Mouse (Mus musculus) v-Abl transformed pro-B cells (cell line): ENCODE measurements around the gene Efemp2.

Experiments
- in situ Hi-C, 2 experiments: fragments of 400-800 bp; cut with MboI; formaldehyde crosslinking; loops; one replicate each; pipeline ENCODE4 v1.15.1; 2025; ENCODE audit not compliant: unreplicated experiment in 2 of 2

Gene Efemp2

DNA sequence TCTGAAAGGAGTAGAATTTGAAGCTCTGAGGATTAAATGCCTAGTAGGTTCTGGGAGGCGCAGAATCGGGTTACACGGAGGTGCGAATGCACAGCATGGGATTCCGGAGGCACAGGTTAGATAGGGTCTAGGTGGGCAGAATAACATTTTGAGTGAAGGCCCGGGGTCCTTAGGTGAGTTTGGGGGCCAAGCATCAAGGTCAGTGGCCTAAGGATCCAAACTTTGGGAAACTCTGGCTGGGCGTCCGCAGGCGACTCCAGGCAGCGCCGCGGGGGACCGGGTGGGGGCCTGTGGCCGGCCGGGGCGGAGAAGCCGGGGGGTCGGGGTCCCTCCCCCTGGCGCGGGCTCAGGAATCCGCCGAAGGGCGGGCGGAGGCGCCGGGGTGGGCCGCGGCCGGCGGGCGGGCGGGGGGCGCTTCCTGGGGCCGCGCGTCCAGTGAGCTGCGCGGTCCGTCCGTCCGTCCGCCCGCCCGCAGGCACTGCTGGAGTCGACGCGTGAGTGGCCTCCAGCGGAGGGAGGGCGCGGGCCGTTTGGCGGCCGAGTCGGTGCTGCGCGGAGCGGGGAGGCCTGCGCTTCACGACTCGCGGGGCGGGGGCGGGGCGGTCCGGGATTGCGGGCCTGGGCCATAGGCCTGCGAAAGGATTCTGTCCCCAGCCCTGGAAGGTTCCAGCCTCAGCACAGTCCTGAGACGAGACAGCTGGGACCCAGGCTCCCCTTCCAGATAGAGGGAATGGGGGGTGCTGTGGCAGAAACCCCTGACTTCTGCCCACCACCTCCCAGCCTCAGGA is 721 bp downstream of the Efemp2 start:
- in situ Hi-C loops: loop anchor here in 1 of 2 experiments (10.0 kb wide), 1 partner anchor 90 kb away; the partner anchor contains the start of genes Ap5b1 and Ovol1

DNA sequence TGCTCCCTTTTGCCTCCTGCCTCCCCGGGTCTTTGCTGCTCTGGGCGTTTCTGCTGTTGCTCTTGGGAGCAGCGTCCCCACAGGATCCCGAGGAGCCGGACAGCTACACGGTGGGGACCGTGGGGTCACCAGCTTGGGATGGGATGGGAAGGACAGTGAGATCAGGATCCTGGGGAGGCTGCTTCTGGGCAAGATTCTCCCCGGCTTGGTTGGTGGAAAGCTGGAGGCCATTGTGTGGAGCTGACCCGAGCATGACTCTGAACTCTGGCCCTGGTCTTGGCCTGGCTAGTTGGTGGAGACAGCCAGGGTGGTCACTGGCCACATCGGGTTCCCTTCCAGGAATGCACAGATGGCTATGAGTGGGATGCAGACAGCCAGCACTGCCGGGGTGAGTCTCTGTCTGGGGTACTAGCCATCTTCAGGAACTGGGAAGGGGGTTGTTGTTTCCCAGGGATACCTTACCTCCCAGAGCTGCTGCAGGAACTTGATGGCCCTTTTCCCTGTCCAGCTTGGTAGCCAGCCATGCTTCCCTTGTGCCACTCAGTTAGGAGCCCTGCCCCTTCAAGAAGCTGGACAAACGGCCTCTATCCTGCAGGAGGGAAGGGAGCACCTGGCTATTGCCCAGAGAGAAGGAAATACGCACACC is 1.4 kb downstream of the Efemp2 start:
- in situ Hi-C loops: loop anchor here in 1 of 2 experiments (10.0 kb wide), 1 partner anchor 90 kb away; the partner anchor contains the start of genes Ap5b1 and Ovol1

DNA sequence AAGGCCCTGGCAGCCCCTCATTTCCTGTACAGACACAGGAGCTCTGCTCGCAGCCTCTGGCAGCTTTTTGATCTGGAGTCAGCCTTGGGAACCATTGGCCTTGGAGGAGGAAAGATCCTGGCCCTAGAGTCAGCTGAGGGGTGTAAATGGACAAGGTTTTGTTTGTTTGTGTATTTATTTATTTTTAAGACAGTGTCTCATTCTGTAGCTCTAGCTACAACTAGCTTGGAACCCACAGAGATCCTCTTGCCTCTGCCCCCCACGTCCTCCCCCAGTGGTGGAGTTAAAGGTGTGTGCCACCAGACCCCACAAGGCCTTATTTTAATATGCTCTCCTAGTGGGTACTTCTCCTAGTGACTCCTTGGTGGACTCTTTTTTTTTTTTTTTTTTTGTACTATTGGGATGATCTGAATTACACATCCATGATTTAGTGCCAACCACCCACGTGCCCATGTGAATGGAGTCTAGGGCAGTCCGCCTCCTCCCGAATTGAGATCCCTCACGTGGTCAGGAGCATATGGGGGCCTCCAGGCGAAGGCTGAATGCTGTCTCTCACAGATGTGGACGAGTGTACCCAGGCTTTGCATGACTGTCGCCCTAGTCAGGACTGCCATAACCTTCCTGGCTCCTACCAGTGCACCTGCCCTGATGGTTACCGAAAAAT is 3.4 kb downstream of the Efemp2 start:
- in situ Hi-C loops: loop anchor here in 1 of 2 experiments (10.0 kb wide), 1 partner anchor 88 kb away; the partner anchor contains the start of genes Ap5b1 and Ovol1

DNA sequence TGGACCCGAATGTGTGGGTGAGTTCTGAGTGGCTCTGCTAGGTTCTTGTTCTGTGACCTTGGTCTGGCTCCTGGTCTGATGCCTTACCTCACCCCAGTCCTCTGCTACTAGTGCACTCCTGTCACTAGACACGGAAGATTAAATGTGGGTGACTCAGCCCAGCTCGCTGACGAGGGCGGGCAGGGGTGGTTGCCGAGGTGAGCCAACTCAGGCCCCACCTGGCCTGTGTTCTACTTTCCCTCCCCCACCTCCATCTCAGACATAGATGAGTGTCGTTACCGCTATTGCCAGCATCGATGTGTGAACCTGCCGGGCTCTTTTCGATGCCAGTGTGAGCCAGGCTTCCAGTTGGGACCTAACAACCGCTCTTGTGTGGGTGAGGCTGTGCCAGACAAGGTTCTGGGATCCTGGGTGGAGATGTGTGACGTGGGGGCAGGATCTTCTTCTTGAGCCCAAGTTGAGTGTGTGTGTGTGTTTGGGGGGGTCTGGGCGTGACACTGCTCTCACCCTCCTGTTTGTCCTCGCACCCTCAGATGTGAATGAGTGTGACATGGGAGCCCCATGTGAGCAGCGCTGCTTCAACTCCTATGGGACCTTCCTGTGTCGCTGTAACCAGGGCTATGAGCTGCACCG is 4.0 kb downstream of the Efemp2 start:
- in situ Hi-C loops: loop anchor here in 1 of 2 experiments (10.0 kb wide), 1 partner anchor 87 kb away; the partner anchor contains the start of genes Ap5b1 and Ovol1

GRCm38 (mm10) chr19:5480016-5480415 is 6.3 kb downstream of the Efemp2 start:
- in situ Hi-C loops: no loop called here

GRCm38 (mm10) chr19:5481398-5481797 is 7.6 kb downstream of the Efemp2 start:
- in situ Hi-C loops: no loop called here

DNA sequence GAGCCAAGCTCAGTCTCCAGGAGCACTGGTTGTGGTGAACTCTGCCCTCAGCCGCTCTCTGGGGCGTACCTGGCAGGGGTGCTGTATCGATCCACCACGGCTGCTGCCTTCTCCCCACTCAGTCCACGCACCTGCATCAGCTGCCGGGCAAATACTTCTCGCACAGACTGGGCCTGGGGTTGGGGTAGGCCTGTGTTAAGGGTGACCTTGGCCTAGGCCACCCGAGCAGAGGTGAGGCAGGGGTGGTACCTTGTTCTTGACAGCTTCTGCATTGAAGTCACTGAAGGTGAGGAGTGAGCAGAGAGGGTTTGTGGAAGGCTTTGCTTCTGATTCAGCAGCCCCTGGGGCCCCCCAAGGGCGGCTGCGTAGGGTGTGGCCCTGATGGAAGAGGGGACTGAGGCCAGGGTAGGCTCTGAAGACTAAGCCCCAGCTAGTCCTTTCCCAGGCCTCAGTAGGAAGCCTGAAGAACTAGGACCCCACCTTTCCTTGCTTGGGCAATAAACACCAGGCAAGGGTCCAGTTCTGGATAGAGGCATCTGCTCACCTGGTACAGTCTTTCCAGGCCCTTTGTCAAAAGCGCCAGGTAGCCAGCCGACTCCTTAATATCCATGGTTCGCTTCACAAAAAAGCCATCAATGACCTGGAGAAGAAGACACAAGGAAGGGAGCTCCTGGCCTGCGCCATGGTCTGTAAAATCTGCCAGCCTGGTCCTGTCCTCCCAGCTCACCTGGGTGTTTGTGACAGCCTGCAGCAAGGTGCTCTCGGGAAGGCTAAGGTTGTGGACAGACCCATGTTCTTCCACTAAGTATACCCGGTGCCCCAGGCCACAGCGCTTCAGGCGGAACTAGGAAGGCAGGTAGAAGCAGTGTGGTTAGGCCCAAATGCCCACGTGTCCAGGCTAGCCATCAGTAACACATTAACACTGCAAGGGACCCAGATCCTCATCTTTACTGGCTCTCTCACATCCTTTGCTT is 9.9 kb downstream of the Efemp2 start:
- in situ Hi-C loops: no loop called here

DNA sequence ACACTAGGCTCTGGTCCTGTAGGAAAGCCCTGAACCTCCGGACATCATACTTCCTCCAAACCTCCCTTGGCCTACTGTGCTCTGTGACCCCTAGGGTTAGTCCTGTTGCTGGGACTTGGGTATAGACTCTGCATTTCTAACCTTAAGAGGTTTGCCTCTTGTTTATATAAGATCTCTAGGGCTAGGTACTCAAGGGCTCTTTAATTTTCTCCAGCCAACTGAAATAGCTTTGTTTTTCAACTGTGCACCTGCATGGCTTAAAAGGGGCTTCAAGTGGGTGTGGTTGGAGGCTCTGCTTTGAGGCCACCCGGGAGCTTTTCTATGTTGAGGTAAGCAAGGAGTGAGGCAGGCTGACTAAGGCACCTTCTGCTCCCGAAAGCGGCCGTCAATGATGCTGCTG is 10.7 kb downstream of the Efemp2 start:
- in situ Hi-C loops: no loop called here

DNA sequence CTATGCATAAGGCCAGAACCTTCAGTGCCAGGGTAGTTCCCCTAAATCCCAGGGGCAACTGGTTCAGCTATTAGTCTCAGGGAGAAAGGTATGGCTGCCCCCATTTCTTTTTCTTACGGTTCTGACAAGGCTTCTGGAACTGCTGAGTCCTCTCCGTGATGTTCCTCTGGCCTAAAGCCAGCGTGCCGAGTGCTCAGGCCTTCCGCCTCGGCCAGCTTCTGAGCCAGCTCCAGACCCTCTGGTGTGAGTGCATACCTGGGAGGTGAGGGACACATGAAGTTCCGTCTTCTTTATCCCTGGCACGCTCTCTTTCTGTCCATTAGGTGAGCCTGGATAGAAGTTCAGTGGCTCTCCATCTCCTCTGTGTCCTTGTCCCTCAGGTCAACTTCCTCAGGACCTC is 11.6 kb downstream of the Efemp2 start:
- in situ Hi-C loops: loop anchor here (5.0 kb wide), 3 partner anchors 53 to 118 kb away; partner anchors contain the start of genes AI837181 (in 1 of the 2), Banf1 (in 1 of the 2) and Eif1ad (in 1 of the 2)

DNA sequence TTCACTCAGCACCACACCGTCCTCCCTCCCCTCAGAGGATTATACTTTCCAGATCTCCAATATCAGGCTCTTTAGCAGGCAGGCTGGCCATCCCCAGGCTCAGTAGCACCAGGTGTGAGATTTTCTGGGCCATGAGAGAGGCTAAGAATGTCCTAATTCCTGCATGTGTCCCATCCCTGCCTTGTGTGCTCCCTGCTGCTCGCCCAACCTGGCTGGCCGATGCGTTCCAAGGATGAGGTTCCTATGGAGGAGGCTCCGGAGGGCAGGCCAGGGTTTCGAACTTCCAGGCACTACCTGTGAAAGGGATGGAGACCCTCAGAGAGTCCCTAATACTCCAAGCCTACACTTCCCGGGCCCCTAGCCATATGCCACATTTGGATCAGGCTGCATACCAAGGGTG is 12.1 kb downstream of the Efemp2 start:
- in situ Hi-C loops: loop anchor here (5.0 kb wide), 3 partner anchors 54 to 119 kb away; partner anchors contain the start of genes AI837181 (in 1 of the 2), Banf1 (in 1 of the 2) and Eif1ad (in 1 of the 2)

GRCm38 (mm10) chr19:5486286-5486685 is 12.5 kb downstream of the Efemp2 start:
- in situ Hi-C loops: loop anchor here (5.0 kb wide), 3 partner anchors 54 to 119 kb away; partner anchors contain the start of genes AI837181 (in 1 of the 2), Banf1 (in 1 of the 2) and Eif1ad (in 1 of the 2)

DNA sequence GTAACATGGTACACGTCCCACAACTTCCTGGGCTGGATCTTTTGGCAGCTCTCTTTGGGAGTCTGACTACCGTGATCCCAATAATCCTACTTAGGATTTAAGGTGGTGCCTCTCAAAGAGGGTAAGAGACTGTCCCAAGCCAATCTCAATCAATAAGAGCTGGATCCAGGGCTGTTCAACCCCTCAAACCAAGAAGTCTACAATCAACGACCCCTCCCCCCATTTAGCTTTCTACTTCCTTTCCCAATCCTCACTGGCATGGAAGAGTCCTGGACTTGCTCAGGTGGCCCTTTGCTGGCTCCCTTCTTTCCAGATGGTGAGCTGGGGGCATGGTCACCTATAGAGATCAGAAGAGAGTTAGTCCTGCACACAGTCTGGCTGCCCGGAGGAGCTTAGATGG is 13.0 kb downstream of the Efemp2 start:
- in situ Hi-C loops: loop anchor here (5.0 kb wide), 3 partner anchors 54 to 119 kb away; partner anchors contain the start of genes AI837181 (in 1 of the 2), Banf1 (in 1 of the 2) and Eif1ad (in 1 of the 2)

- in situ Hi-C loops: loop anchor here (5.0 kb wide), 3 partner anchors 56 to 121 kb away; partner anchors contain the start of genes AI837181 (in 1 of the 2), Banf1 (in 1 of the 2) and Eif1ad (in 1 of the 2)
Observed at GRCm38 (mm10) chr19:5487768-5488550, 14.2 kb downstream of the Efemp2 start, which contains the start of gene Mus81. Gene Mus81 (minus strand): TSS chr19:5488402.

GRCm38 (mm10) chr19:5488878-5489571 is 15.3 kb downstream of the Efemp2 start:
- in situ Hi-C loops: loop anchor here (5.0 kb wide), 3 partner anchors 57 to 122 kb away; partner anchors contain the start of genes AI837181 (in 1 of the 2), Banf1 (in 1 of the 2) and Eif1ad (in 1 of the 2)

- in situ Hi-C loops: loop anchor here (5.0 kb wide), 3 partner anchors 57 to 122 kb away; partner anchors contain the start of genes AI837181 (in 1 of the 2), Banf1 (in 1 of the 2) and Eif1ad (in 1 of the 2)
Observed at GRCm38 (mm10) chr19:5489721-5490120, 16.0 kb downstream of the Efemp2 start.

DNA sequence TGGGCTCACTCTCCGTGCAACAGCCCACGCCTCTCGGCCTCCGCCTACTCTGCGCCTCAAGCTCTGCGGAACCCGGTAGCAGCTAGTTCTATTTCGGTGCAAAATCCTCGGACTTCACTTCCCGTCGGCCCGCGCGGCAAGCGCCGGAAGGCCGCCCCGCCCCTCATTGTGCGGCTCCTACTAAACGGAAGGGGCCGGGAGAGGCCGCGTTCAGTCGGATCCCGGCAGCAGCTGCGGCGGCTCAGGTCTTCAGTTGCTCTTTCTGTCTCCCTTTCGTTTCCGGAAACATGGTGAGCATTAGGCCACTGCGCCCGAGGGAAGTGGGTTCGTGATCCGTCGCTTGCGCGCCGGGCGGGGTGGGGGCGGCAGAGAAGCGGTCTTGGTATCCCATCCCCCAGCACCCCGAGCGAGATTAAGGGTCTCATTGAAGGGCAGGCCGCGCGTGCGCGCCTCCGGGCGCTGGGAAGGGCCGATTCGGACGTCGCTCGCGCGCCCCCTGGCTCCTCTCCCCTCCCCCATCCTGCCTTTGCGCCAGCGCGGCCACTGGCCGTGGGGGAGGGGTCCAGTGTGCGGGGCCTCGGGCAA is 16.7 kb downstream of the Efemp2 start, which contains the start of gene Cfl1:
TSS of gene Cfl1 (plus strand) at position 143 of the 585 bp plus-strand sequence.
- in situ Hi-C loops: no loop called here
